ENCODE assay signal across 9 mouse cellular contexts in the genomic region with DNA sequence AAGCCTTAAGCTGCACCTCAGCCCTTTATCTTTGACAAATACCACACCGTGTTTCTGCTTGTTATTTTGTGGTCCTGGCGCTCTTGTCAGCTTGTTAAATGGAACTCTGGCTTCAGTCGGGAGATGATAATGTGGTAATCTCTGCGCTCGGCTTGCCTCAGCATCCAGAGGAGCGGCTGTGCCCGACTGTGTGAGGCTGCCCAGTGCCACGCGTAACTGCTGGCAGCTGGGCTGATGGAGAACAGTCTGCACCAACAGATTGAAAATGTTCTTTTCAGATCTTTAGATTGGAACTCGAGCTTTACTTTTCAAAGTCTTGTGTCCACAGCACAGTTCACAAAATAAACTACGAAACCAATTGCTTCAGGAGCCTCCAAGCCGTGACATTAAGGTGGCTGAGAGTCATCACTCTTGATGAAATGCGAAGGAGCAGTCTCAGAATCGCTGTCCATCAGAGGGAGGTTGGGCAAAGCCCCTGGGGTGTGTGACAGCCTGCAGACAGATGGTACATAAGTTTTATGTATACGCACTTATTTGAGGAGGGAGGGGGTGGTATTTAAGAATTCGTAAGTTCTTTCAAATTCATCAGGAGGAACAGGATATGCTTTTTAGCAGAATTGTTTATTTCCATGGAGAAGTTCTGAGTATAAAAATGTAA.
DNase-seq lines count a peak whose midpoint lies in the region; ATAC-seq and TF ChIP-seq lines count a peak whose summit lies in the region.
"Had no signal": no experiment of that assay in that cellular context is flagged by ENCODE, and none has a peak within 500 bp of the region (broad histone marks: within the 10 kb centered on the region; RNA-seq: fewer than 3 reads in every experiment).

No protein-coding gene starts in this region.

- 41% methylated on average over 16 of the region's 16 CpGs for WGBS in forebrain, embryonic 12.5 days
- WGBS in lung, postnatal 0 days = 26% methylated on average over 16 of the region's 16 CpGs

- H3K4me3 ChIP-seq in forebrain, embryonic 12.5 days (replicated peaks) = no peak overlapping the region
- H3K4me3 ChIP-seq in left cerebral cortex, adult 2 months = peak overlapping the region; percentile 15; the same call in 1 of the 2 replicates
- no peak overlapping the region for H3K4me3 ChIP-seq in lung, postnatal 0 days (ENCODE audit: low read depth, low read length)
- H3K4me3 ChIP-seq: liver, embryonic 13.5 days had no signal

- no peaks in the 10 kb centered on the region for H3K36me3 ChIP-seq in forebrain, embryonic 12.5 days (replicated peaks)
- no peaks in the 10 kb centered on the region for H3K36me3 ChIP-seq in lung, postnatal 0 days (ENCODE audit: insufficient read depth, low read length)
- H3K36me3 ChIP-seq: liver, embryonic 13.5 days had no signal

- H3K9me3 ChIP-seq in forebrain, embryonic 12.5 days = no peaks in the 10 kb centered on the region
- no peaks in the 10 kb centered on the region for H3K9me3 ChIP-seq in lung, postnatal 0 days (ENCODE audit: low read length)
- H3K9me3 ChIP-seq: liver, embryonic 13.5 days had no signal

- no peak for TF ChIP-seq CTCF in left cerebral cortex, adult 2 months (IDR thresholded peaks at IDR 0.05)
- no peak for TF ChIP-seq CTCF in lung, postnatal 0 days (IDR thresholded peaks at IDR 0.05)

- peaks cover 8% of the 10 kb centered on the region for H3K4me1 ChIP-seq in forebrain, embryonic 12.5 days
- H3K4me1 ChIP-seq in lung, postnatal 0 days (ENCODE audit: insufficient read depth, low read depth, low read length) = no peaks in the 10 kb centered on the region
- H3K4me1 ChIP-seq: liver, embryonic 13.5 days had no signal

- H3K9ac ChIP-seq in forebrain, embryonic 12.5 days = no peak overlapping the region
- H3K9ac ChIP-seq in lung, postnatal 0 days (replicated peaks; ENCODE audit: low read depth) = no peak overlapping the region
- H3K9ac ChIP-seq: liver, embryonic 13.5 days had no signal

- H3K27me3 ChIP-seq in forebrain, embryonic 12.5 days = no peaks in the 10 kb centered on the region
- no peaks in the 10 kb centered on the region for H3K27me3 ChIP-seq in lung, postnatal 0 days (replicated peaks; ENCODE audit: insufficient read depth, low read length)
- H3K27me3 ChIP-seq: liver, embryonic 13.5 days had no signal

- 0 out of 2 replicates have a peak overlapping the region, but pooled peaks have one; percentile 25 for H3K27ac ChIP-seq in forebrain, embryonic 12.5 days
- H3K27ac ChIP-seq in left cerebral cortex, adult 2 months = 0 out of 2 replicates have a peak overlapping the region, but pooled peaks have one; percentile 26
- H3K27ac ChIP-seq in lung, postnatal 0 days (ENCODE audit: low read length) = no peak overlapping the region
- H3K27ac ChIP-seq: liver, embryonic 13.5 days had no signal

- intact Hi-C loops in left cerebral cortex, adult 2 months (cut with DNase I) = loop anchor here (5.0 kb wide), 1 partner anchor 559 kb away; the partner anchor contains the start of gene Flrt3

- TF ChIP-seq EP300 in lung, postnatal 0 days (IDR thresholded peaks at IDR 0.05) = no peak

- DNase-seq in adrenal gland, adult 2 months = peak; percentile 1
- DNase-seq in adrenal gland, postnatal 36 days = no peak
- DNase-seq in 3134 (ENCODE audit: extremely low read depth, insufficient read length, low spot score) = peak; percentile 2
- DNase-seq in left cerebral cortex, adult 2 months (ENCODE audit: extremely low spot score in 1 of 2, low spot score in 2 of 2) = peak in 1 of 2 experiments; percentile 31
- DNase-seq in retina, embryonic 14.5 days (ENCODE audit: low spot score) = peak; percentile 50
- DNase-seq in lung, postnatal 0 days (ENCODE audit: low spot score) = no peak
- no peak for DNase-seq in lung, postnatal 14 days
- DNase-seq: liver, embryonic 13.5 days had no signal

- H3K4me2 ChIP-seq in forebrain, embryonic 12.5 days = no peak overlapping the region; the same call in 1 of the 2 replicates
- no peak overlapping the region for H3K4me2 ChIP-seq in lung, postnatal 0 days (replicated peaks; ENCODE audit: low read depth, low read length)
- H3K4me2 ChIP-seq: liver, embryonic 13.5 days had no signal

- ATAC-seq in forebrain, embryonic 12.5 days (ENCODE audit: low FRiP score) = peak; percentile 79
- no peak for ATAC-seq in lung, postnatal 0 days

Comparison
In these comparisons a context has a peak if more than half of its experiments do, and no peak if none do; other contexts are left out.
1. DNase-seq: peak in adrenal gland, adult 2 months (single experiment), 3134 (single experiment) and retina, embryonic 14.5 days (single experiment); none in adrenal gland, postnatal 36 days (0 of 2), lung, postnatal 0 days (single experiment) and lung, postnatal 14 days (single experiment).